Mouse (Mus musculus): ENCODE data around the gene Gm49325.

Gene Gm49325

DNA sequence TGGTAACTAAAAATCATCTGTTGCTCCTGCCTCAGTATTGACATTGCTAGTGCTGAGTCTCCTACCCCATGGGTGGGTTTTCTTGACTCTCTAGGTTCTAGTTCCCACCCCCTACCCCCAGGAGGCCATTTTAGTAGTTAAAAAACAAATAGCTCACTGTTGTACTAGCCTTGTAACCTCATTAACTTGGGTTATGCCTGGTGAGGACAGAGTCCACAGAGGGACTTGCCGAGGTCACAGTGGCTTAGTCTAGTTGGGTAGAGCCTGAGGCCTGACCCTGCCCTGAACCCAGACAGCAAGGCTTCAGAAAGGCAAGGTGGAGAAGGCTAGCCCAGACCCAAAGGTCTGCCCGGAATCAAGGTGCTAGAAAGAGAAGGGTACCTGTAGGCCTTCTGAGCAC lies 18.0 kb upstream of the Gm49325 start:
- DNase-seq (ENCODE audit: extremely low read depth, low read depth, low spot score): no peak

- no peak for DNase-seq (ENCODE audit: extremely low read depth, low read depth, low spot score)
These were observed 16.9 kb upstream of the Gm49325 start for GRCm38 (mm10) chr10:77589117-77589516.

GRCm38 (mm10) chr10:77589749-77590148 lies 16.2 kb upstream of the Gm49325 start:
- DNase-seq (ENCODE audit: extremely low read depth, low read depth, low spot score): no peak

- no peak for DNase-seq (ENCODE audit: extremely low read depth, low read depth, low spot score)
These were observed 15.2 kb upstream of the Gm49325 start for GRCm38 (mm10) chr10:77590812-77591211.

DNA sequence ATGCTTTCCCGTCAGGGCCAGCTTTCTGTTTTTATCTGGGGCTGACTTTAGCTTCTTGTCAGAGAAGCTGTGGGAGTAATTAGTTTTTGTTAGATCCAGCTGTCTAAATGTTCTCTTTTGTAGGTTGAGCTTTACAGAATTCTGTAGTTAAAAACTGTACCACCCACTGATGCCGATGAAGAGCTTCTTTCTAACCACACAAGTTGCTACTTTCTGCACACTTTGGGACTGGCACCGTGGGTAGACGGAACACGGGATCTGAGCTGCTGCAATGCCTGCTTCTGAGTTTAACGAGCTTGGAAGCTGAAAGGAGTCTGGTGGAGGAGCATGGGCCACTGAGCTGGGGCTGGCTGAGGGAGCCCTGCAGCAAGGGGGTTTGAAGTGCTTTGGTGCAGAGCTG lies 14.5 kb upstream of the Gm49325 start:
- no peak for DNase-seq (ENCODE audit: extremely low read depth, low read depth, low spot score)

- DNase-seq (ENCODE audit: extremely low read depth, low read depth, low spot score): no peak
These were observed 9.9 kb upstream of the Gm49325 start for GRCm38 (mm10) chr10:77596060-77596459.

GRCm38 (mm10) chr10:77603021-77603420 lies 3.0 kb upstream of the Gm49325 start:
- DNase-seq (ENCODE audit: extremely low read depth, low read depth, low spot score): no peak

DNA sequence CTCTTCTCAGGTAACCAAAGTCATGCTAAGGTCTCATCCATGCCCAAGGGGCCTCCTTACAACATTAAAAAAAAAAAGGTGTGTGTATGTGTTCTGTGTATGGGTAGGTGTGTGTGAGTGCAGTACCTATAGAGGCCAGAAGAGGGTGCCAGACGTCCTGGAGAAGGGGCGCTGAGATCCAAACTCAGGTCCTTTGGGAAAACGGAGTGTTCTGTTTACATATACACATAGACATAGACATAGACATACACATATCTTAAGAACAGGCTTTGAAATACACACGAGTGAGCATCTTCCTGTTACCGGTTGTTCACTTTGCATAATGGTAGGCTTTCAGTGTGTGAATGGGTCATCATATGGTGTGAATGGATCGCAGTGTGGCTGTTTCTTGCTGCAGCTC lies 1.9 kb upstream of the Gm49325 start:
- no peak for DNase-seq (ENCODE audit: extremely low read depth, low read depth, low spot score)

DNA sequence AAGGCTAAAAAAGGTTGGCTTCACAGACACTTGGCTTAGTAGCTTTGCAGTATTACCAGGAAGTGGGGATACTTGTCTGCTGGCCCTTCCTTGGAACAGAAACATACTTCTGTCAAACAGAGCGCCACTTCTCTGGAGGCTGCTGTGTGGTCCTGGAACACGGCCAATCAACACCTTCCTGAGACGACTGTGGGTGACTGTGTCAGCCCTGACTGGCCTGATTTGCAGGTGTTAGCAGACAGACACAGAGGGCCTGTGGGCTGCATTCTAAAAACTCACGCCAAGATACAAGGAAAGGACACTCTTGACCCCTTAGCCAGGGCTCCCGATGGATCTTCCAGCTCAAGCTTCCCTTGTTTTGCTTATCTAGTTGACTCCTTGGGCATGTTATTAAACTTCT lies 1.0 kb upstream of the Gm49325 start:
- DNase-seq (ENCODE audit: extremely low read depth, low read depth, low spot score): no peak

DNA sequence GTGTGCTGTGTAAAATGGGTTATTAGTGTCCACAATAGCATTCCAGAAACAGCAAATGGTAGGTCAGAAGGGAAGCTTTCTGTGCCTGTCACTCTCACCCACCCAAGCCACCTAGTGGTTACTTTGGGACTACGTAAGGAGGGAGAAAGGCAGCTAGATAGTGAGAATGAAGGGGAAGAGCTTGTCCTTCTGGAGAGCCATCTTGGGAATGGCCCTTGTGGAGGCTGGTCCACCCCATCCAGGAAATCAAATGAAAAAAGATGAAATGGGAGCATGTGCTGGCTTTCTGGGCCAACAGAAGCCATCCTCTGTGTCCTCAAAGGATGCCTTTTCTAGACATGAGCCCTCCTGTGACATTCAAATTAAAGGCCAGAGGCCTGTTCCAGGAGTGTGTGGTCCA lies 629 bp upstream of the Gm49325 start:
- DNase-seq (ENCODE audit: extremely low read depth, low read depth, low spot score): no peak

GRCm38 (mm10) chr10:77606855-77607254 lies 858 bp downstream of the Gm49325 start:
- no peak for DNase-seq (ENCODE audit: extremely low read depth, low read depth, low spot score)

GRCm38 (mm10) chr10:77607441-77607840 lies 1.4 kb downstream of the Gm49325 start:
- DNase-seq (ENCODE audit: extremely low read depth, low read depth, low spot score): no peak

GRCm38 (mm10) chr10:77608589-77608988 lies 2.6 kb downstream of the Gm49325 start:
- DNase-seq (ENCODE audit: extremely low read depth, low read depth, low spot score): no peak

GRCm38 (mm10) chr10:77610221-77610961 lies 4.4 kb downstream of the Gm49325 start:
- no peak for DNase-seq (ENCODE audit: extremely low read depth, low read depth, low spot score)

- DNase-seq (ENCODE audit: extremely low read depth, low read depth, low spot score): no peak
These were observed 7.4 kb downstream of the Gm49325 start for GRCm38 (mm10) chr10:77613409-77613808.

DNA sequence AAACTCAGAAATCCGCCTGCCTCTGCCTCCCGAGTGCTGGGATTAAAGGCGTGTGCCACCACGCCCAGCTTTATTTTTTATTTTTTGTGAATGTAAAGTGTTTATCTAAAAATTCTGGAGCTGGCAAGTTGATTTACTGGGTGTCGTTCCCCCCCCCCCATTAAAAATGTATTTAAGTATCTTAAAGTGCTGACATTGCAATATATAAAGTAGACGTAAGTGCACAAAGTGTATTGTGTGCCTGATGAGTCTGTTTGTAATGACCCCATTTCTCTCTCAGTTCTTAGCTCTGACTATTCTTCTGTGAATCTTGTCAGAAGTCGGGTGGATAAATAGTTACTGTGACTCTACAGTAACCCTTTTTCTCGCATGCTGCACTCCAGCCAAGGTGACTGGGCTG lies 9.7 kb downstream of the Gm49325 start:
- DNase-seq (ENCODE audit: extremely low read depth, low read depth, low spot score): no peak

DNA sequence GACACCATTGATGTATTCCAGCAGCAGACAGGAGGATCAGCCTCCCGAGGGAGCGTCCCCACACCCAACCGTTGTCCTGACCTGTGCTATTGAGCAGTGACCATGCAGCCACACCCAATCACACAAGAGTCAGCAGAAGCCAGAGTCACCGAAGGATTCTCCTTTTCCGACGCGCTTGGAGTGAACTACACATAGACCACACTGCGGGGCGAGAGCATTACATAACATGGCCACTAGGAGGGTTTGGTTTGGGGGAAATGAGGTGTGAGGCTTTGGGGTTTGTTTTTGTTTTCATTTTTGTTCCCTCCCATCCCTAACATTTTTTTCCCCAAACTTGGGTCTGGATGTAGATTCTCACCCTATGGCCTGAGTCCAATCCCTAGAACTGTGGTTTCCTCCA lies 10.2 kb downstream of the Gm49325 start:
- no peak for DNase-seq (ENCODE audit: extremely low read depth, low read depth, low spot score)

GRCm38 (mm10) chr10:77616926-77617325 lies 10.9 kb downstream of the Gm49325 start:
- DNase-seq (ENCODE audit: extremely low read depth, low read depth, low spot score): no peak

DNA sequence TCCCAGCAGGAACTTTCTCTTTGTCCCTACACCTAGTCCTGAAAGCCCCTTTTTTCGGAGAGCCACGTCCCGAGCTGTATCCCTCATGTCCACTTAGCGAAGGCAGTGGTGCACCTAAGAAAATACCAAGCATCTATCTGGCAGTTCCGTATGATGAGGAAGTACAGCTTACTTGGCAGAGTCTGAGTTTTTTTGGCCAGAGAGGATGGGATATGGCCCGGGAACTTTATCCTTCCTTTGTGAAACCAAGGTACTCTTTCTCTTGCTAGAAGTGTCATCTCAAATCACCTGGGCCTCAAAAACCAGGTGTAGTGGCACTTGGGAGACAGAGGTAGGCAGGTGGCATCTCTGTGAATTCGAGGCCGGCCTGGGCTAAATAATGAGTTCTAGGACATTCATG lies 15.5 kb downstream of the Gm49325 start:
- DNase-seq (ENCODE audit: extremely low read depth, low read depth, low spot score): no peak

- DNase-seq (ENCODE audit: extremely low read depth, low read depth, low spot score): no peak
These were observed 16.3 kb downstream of the Gm49325 start, which contains the start of gene Ube2g2 for GRCm38 (mm10) chr10:77622055-77622988. Ube2g2 (plus strand) TSS chr10:77622275.

GRCm38 (mm10) chr10:77623069-77623492 lies 17.1 kb downstream of the Gm49325 start:
- DNase-seq (ENCODE audit: extremely low read depth, low read depth, low spot score): no peak

All from fat pad, adult 2 months (tissue).